Mouse (Mus musculus): ENCODE results near the gene Gsn.

Gsn gene

DNA sequence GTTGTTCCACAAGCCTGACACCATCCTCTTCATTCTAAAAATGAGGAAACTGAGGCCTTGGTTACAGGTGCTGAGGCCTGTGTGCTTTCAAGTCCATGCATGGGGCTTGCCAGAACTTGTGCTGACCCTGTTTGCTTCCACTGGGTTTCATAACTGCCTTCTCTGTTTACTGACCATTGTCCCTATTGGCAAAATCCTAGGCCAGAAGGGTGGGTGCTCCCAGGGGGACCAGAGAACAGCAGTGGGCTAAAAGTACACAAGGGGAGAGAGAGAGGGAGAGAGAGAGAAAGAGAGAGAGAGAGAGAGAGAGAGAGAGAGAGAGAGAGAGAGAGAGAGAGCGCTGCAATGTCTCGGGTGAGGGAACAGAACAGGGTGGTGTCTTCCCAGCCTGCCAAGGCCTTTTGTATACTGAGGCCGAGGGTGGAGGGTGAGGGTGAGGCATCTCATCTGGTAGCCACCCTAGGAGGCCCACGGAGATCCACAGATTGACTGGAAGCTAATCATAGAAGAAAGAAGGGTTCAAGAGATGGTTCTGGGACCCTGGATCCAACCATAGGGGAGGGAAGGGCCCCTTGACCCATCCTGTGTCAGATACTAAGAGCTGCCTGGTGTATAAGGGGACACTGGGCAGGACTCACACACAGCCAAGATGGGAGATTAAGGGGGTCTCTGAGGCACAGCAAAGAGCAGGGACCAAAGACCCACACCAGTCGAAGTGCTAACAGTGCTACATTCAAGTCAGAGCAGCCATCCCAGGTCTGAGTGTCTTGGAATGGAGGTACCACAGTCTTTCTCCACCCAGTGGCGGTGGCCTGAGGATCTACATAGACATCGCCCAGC is 22.4 kb downstream of the Gsn start:
- no peak for DNase-seq (ENCODE audit: low read depth, low spot score)

GRCm38 (mm10) chr2:35280001-35280400 is 23.8 kb downstream of the Gsn start:
- DNase-seq (ENCODE audit: low read depth, low spot score): no peak

DNA sequence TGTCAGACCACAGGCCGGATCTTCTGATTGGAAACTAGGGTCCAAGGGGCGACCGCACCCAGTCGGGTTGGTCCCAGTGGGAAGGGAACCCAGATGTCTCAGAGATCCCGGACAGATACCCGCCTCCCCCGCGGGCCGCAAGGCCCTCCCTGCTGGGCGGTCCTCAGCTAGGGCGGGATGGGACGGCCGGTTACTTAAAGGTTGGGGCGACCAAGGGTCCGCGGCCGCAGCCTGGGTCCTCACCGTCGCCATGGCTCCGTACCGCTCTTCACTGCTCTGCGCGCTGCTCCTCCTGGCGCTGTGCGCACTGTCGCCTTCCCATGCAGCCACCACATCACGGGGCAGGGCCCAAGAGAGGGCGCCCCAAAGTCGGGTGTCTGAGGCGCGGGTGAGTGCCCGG is 26.0 kb downstream of the Gsn start:
- DNase-seq (ENCODE audit: low read depth, low spot score): no peak

DNA sequence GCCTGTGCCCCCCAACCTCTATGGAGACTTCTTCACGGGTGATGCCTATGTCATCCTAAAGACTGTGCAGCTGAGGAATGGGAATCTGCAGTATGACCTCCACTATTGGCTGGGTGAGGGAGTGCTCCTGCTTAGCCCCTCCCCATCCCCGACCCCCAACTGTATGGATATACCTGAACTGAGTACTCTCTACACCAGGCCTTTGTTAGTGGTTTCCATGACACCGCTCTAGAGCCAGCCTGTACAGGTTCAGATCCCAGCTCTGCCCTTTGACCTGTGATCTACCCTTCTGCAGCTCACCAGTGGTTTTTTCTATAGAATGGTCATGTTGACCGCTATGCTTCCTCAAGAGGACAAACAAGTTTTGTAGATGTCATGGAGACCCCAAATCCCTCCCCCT is 27.8 kb downstream of the Gsn start:
- DNase-seq (ENCODE audit: low read depth, low spot score): no peak

- no peak for DNase-seq (ENCODE audit: low read depth, low spot score)
Observed at GRCm38 (mm10) chr2:35285209-35285608, 29.0 kb downstream of the Gsn start.

- no peak for DNase-seq (ENCODE audit: low read depth, low spot score)
Observed at GRCm38 (mm10) chr2:35287017-35287620, 30.9 kb downstream of the Gsn start.

- peak; percentile 86 for DNase-seq (ENCODE audit: low read depth, low spot score)
Observed at GRCm38 (mm10) chr2:35288758-35289635, 32.8 kb downstream of the Gsn start.

- DNase-seq (ENCODE audit: low read depth, low spot score): peak; percentile 71
Observed at GRCm38 (mm10) chr2:35291856-35292255, 35.7 kb downstream of the Gsn start.

DNA sequence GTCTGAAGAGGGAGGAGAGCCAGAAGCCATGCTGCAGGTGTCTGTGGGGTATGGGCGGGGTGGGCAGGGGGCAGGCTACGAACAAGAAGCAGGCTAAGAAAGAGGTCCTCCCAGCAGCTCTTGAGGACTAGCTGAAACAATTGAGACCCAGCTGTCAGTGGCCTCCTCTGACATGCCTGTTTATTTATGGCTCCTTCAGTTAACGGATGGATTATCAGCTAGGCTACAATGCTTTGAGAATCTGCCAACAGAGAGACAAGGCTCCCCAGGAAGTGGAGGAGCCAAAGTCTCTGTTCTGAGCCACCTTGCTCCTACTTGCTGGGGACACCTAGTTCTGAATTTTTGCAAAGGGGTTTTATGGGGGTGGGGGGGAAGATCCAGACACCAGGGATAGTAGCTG is 36.5 kb downstream of the Gsn start:
- DNase-seq (ENCODE audit: low read depth, low spot score): no peak

GRCm38 (mm10) chr2:35293291-35293690 is 37.1 kb downstream of the Gsn start:
- DNase-seq (ENCODE audit: low read depth, low spot score): no peak

DNA sequence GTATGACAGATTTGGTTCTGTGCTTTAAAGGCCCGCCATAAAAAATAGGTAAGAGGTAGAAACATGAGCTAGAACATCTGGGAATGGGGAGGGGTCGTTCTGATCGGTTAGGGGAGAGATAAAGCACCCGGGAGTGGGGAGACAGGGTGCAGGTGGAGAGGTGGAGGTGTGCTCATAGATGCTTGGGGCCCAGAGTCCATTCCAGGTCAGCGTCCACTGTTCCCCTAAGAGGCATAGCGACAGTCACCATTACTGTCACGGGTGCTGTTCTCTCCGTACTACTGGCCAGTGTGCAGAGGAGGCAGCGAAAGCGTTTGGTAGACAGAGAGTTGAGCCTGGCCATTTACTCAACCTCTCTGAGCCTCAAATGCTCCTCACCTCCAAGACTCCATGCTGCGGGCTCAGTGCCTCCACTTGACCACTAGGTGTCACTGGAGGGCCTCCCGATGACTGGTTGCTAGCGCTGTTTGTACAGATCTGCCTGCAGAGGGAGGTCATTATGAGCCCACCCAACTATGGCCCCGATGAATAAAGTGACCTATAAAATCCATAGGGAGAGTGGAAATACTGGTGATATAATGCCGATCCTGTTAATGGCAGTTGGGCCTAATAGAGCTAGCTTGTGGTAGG is 41.6 kb downstream of the Gsn start:
- peak; percentile 87 for DNase-seq (ENCODE audit: low read depth, low spot score)

GRCm38 (mm10) chr2:35299437-35299836 is 43.3 kb downstream of the Gsn start:
- DNase-seq (ENCODE audit: low read depth, low spot score): no peak

GRCm38 (mm10) chr2:35302049-35302885 is 46.1 kb downstream of the Gsn start:
- no peak for DNase-seq (ENCODE audit: low read depth, low spot score)

- DNase-seq (ENCODE audit: low read depth, low spot score): no peak
Observed at GRCm38 (mm10) chr2:35308166-35308565, 52.0 kb downstream of the Gsn start.

DNA sequence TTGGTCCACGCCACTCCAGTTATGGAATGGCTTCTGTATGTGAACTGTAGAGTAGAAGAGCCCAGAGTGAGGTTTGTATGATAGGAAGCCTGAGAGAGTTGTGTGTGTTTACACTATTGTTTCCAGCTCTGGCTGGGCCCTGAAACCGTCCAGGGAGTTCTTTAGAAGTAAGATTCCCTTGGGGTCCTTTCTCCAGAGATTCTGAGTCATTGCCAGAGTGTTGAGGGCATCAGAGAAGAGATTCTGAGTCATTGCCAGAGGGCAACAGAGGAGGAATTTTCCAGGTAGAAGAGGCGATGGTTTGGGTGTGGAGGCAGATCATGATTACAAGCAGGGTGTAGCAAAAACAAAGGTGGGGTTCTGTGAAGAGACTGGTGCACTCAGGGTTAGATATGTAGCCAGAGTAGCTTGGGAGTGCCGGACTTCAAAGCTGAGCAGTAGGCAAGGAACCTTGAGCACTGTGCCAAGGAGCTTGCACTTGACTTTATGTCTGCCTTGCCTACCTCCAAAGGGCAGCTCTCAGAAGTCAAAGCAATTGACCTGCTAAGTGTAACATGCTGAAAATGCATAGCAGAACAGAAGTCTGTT is 53.8 kb downstream of the Gsn start:
- no peak for DNase-seq (ENCODE audit: low read depth, low spot score)

- no peak for DNase-seq (ENCODE audit: low read depth, low spot score)
Observed at GRCm38 (mm10) chr2:35314300-35314699, 58.1 kb downstream of the Gsn start.

GRCm38 (mm10) chr2:35317604-35318003 is 61.4 kb downstream of the Gsn start:
- no peak for DNase-seq (ENCODE audit: low read depth, low spot score)

- no peak for DNase-seq (ENCODE audit: low read depth, low spot score)
Observed at GRCm38 (mm10) chr2:35318405-35318804, 62.2 kb downstream of the Gsn start.

DNA sequence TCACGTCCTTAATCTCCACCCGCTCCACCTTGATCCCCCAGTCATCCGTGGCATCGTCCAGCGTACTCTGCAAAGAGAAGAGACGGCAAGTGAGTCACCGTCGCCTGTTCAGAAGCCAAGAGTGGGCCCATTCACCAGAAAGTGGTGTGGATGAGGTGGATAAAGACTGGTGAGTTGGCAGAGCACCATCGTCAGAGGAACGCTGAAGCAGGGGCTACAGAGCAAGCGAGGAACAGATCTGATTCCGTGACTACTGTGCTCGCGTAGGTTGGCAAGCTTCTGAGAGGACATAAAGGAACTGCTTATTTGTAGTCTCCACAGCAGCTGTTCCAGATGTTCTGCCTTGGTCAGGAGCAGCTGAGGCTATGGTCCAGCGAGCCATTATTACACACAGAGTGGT is 64.2 kb downstream of the Gsn start:
- DNase-seq (ENCODE audit: low read depth, low spot score): no peak

GRCm38 (mm10) chr2:35322404-35323164 is 66.4 kb downstream of the Gsn start:
- no peak for DNase-seq (ENCODE audit: low read depth, low spot score)
